Mouse (Mus musculus) myocyte (in vitro differentiated cells): ENCODE results near the gene Acad12.

Experiments used
- CEBPB ChIP-seq: IDR thresholded peaks from 2 replicates; pipeline ENCODE4 v1.6.1; 2011; ENCODE audit warnings: mild to moderate bottlenecking, moderate library complexity; ENCODE audit not compliant: poor library complexity, insufficient read depth, severe bottlenecking
- E2F4 ChIP-seq: IDR thresholded peaks from one replicate; pipeline ENCODE4 v1.6.1; 2011; ENCODE audit warnings: mild to moderate bottlenecking, control low read depth, moderate library complexity; ENCODE audit not compliant: insufficient read depth
- MAX ChIP-seq: IDR thresholded peaks from one replicate; pipeline ENCODE4 v1.6.1; 2011; ENCODE audit warnings: low read depth, mild to moderate bottlenecking, control low read depth
- MYOD1 ChIP-seq, 3 experiments: IDR thresholded peaks; one replicate each; pipeline ENCODE4 v1.6.1; 2011; ENCODE audit warnings: control low read depth in 2 of 3, low read depth in 2 of 3, mild to moderate bottlenecking in 2 of 3, moderate library complexity in 1 of 3; ENCODE audit not compliant: insufficient read length in 2 of 3, control insufficient read depth in 1 of 3
- MYOG ChIP-seq, 3 experiments: IDR thresholded peaks; one replicate each; pipeline ENCODE4 v1.6.1; 2011; ENCODE audit warnings: control low read depth in 2 of 3, low read depth in 2 of 3, mild to moderate bottlenecking in 2 of 3; ENCODE audit not compliant: insufficient read length in 2 of 3, control insufficient read depth in 1 of 3, insufficient read depth in 1 of 3
- POLR2A ChIP-seq: IDR thresholded peaks from one replicate; pipeline ENCODE4 v1.6.1; 2011; ENCODE audit warnings: low read depth, mild to moderate bottlenecking, control low read depth, moderate library complexity; ENCODE audit not compliant: insufficient read length
- POLR2AphosphoS2 ChIP-seq: IDR thresholded peaks from one replicate; pipeline ENCODE4 v1.6.1; 2011; ENCODE audit warnings: low read depth, control low read depth; ENCODE audit not compliant: insufficient read length
- REST ChIP-seq: IDR thresholded peaks from one replicate; pipeline ENCODE4 v1.6.1; 2011; ENCODE audit warnings: mild to moderate bottlenecking, control low read depth, moderate library complexity; ENCODE audit not compliant: insufficient read depth, insufficient read length
- TCF12 ChIP-seq: IDR thresholded peaks from one replicate; pipeline ENCODE4 v1.6.1; 2011; ENCODE audit warnings: mild to moderate bottlenecking, control low read depth; ENCODE audit not compliant: poor library complexity, insufficient read depth, severe bottlenecking
- TCF3 ChIP-seq: IDR thresholded peaks from one replicate; pipeline ENCODE4 v1.6.1; 2011; ENCODE audit warnings: low read depth, control low read depth; ENCODE audit not compliant: insufficient read length
- USF1 ChIP-seq: IDR thresholded peaks from one replicate; pipeline ENCODE4 v1.6.1; 2011; ENCODE audit warnings: low read depth, mild to moderate bottlenecking, control low read depth, moderate library complexity

DNA sequence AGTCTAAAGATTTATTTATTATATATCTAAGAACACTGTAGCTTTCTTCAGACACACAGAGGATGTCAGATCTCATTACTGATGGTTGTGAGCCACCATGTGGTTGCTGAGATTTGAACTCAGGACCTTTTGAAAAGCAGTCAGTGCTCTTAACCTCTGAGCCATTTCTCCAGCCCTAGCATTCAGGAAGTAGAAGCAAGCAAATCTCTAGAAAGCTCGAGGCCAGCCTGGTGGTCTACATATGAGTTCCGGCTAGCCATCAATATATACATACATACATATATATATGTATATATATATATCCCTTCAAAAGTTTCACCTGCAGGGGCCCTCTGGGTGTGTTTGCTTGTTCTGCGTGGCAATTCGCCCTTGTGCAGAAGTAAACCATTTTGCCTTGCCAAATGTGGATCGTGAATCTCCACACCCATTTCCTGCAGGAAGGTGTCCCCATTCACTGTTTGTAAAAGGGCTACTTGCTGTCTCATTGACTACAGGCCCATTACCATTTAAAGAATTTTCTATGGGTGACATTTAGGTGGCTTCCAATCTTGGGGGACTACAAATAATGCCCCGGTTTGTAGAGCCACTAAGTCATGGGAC lies 23.9 kb downstream of the Acad12 start:
- no peak for TF ChIP-seq MYOG (IDR thresholded peaks at IDR 0.05; ENCODE audit: control insufficient read depth in 1 of 3, insufficient read depth in 1 of 3, insufficient read length in 2 of 3, low read depth in 2 of 3)
- TF ChIP-seq CEBPB, result no peak
- TF ChIP-seq MAX, result no peak
- no peak for TF ChIP-seq E2F4
- TF ChIP-seq POLR2A, result no peak
- TF ChIP-seq TCF3, result no peak
- no peak for TF ChIP-seq USF1
- TF ChIP-seq TCF12, result no peak
- TF ChIP-seq POLR2AphosphoS2, result no peak
- no peak for TF ChIP-seq MYOD1 (IDR thresholded peaks at IDR 0.05; ENCODE audit: control insufficient read depth in 1 of 3, insufficient read length in 2 of 3, low read depth in 2 of 3)
- no peak for TF ChIP-seq REST
